Mouse (Mus musculus) liver, embryonic 16.5 days (tissue): Measurements from ENCODE around the gene Atp8a2. TPM values are rescaled to one million over a fixed set of nuclear protein-coding genes. Genes with fewer than 3 reads are reported as not detected.

ENCODE experiments used
- ATAC-seq: fragments of 200-750 bp; cut with Nextera tagmentation; 2 replicates; pipeline ENCODE4 v1.8.0; 2017; ENCODE audit warnings: low read depth, mild to moderate bottlenecking, moderate number of reproducible peaks, moderate library complexity
- H3K27ac ChIP-seq: fragments of 300-500 bp; sonication (generic); 2 replicates; pipeline ENCODE4 v1.5.1; 2014; ENCODE audit warnings: mild to moderate bottlenecking, low read length
- H3K27me3 ChIP-seq: fragments of 300-500 bp; sonication (generic); 2 replicates; pipeline ENCODE4 v1.6.1; 2014; ENCODE audit warnings: low read depth, low read length, mixed read lengths; ENCODE audit not compliant: control insufficient read depth, insufficient read depth
- H3K36me3 ChIP-seq: fragments of 300-500 bp; sonication (generic); 2 replicates; pipeline ENCODE4 v1.6.1; 2014; ENCODE audit warnings: mild to moderate bottlenecking; ENCODE audit not compliant: control insufficient read depth, insufficient read depth
- H3K4me1 ChIP-seq: fragments of 300-500 bp; sonication (generic); 2 replicates; pipeline ENCODE4 v1.6.1; 2014; ENCODE audit warnings: low read depth, low read length, mixed read lengths; ENCODE audit not compliant: control insufficient read depth
- H3K4me2 ChIP-seq: fragments of 300-500 bp; sonication (generic); 2 replicates; pipeline ENCODE4 v1.6.1; 2014; ENCODE audit warnings: low read depth, low read length, mixed read lengths
- H3K4me3 ChIP-seq: fragments of 300-500 bp; sonication (generic); 2 replicates; pipeline ENCODE4 v1.5.1; 2014; ENCODE audit warnings: low read depth, mild to moderate bottlenecking, low read length
- H3K9ac ChIP-seq: fragments of 300-500 bp; sonication (generic); 2 replicates; pipeline ENCODE4 v1.6.1; 2014; ENCODE audit warnings: low read depth, low read length
- H3K9me3 ChIP-seq: fragments of 300-500 bp; sonication (generic); replicated peaks from 2 replicates; pipeline ENCODE4 v1.6.1; 2016; ENCODE audit warnings: low read length; ENCODE audit not compliant: control insufficient read depth
- WGBS: fragments of 180-500 bp; shearing (Covaris S2); extraction: QIAGEN DNeasy Blood & Tissue Kit; methylation state at CpG from one replicate; pipeline ENCODE4 v1.1.7; 2014; ENCODE audit not compliant: insufficient replicate concordance; 5-methylcytosine and 5-hydroxymethylcytosine counted together
- polyA plus RNA-seq: library from polyadenylated mRNA; unstranded; fragments of >200 nt; fragmentation: Nextera tagmentation; extraction: Ambion mirVana; gene quantifications from 2 replicates; pipeline ENCODE4 v1.2.1, GENCODE M21; 2015

The Atp8a2 gene
- polyA plus RNA-seq, 1 experiment from 2014 or later: 5.3 TPM

- no peaks in the 10 kb centered on the region for H3K36me3 ChIP-seq
- H3K9ac ChIP-seq: no peak overlapping the region
- H3K4me2 ChIP-seq: no peak overlapping the region
- no peaks in the 10 kb centered on the region for H3K4me1 ChIP-seq
- H3K27ac ChIP-seq: no peak overlapping the region
- no peaks in the 10 kb centered on the region for H3K27me3 ChIP-seq
- WGBS: 67% methylated on average over 3 of the region's 3 CpGs
- no peak overlapping the region for H3K4me3 ChIP-seq
- no peak for ATAC-seq
- H3K9me3 ChIP-seq: no peaks in the 10 kb centered on the region
Measured at GRCm38 (mm10) chr14:59799511-59799910, 397.5 kb downstream of the Atp8a2 start.

DNA sequence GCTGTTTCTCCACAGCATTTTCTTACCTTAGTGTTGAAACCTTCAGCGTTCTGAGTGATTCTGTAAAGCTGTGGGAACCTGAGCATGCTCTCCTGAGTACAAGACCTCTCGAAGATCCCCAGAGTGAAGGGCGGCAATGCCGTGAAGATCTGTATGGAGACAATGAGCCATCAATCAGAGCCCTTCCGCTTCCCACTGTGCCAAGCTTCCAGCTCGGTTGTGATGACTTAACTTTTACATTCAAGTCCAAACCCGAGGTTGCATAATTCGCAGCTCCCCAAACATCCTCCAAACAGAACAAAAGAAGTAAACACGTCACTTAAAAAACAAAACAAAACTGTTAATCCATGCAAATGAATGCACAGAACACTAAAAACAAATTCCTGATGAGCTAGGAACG lies 403.1 kb downstream of the Atp8a2 start:
- no peaks in the 10 kb centered on the region for H3K9me3 ChIP-seq
- no peak overlapping the region for H3K4me3 ChIP-seq
- no peaks in the 10 kb centered on the region for H3K4me1 ChIP-seq
- no peaks in the 10 kb centered on the region for H3K27me3 ChIP-seq
- no peak overlapping the region for H3K4me2 ChIP-seq
- H3K36me3 ChIP-seq: peaks cover 2% of the 10 kb centered on the region; the same call in 1 of the 2 replicates
- WGBS: 63% methylated on average over 10 of the region's 10 CpGs
- H3K9ac ChIP-seq: no peak overlapping the region
- ATAC-seq: no peak
- no peak overlapping the region for H3K27ac ChIP-seq

DNA sequence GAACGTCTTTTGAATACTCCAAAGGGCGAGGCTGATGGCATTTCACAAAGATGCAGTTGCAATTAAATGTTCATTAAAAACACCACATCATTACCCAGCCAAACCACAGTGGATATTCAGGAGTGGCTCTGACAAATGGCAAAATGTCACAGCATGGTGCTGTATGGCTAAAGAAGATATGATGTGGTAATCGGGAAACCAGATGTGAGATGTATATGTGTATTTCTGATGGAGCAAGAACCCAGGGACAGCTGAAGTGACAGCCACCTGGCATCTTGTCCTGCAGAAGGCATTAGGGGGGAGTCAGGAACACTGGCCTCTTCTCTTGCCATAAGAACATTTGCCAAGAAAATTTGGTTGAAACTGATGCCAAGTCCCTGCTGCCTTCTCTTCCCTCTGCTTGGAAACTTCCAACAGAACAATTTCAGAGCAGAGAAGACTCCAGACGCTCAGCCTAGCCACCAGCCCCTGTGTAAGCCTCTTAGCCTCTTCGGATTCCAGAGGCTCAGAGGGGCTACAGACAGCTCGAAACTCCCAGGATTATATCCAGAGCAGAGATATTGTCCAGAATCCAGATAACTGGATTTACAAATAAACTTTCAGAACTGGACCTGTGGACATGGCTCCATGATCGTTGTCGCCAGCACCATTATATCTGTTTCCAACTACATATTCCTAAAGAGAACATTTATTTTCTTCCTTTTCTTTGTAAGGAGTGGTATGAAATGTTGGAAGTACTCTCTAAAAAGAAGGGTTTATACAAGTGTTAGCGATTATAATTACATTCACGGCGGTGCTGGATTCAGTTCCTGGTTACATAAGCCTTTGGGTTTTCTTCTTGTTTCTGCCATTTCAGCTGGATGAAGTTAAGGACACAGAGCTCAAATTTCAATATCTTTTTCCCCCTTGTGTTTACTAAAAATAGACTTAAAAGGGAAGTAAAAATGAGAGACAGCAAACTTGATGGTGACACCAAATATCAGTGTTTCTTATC lies 413.3 kb downstream of the Atp8a2 start:
- ATAC-seq: no peak
- no peaks in the 10 kb centered on the region; the same call in 1 of the 2 replicates for H3K9me3 ChIP-seq
- no peak overlapping the region for H3K4me2 ChIP-seq
- H3K36me3 ChIP-seq: no peaks in the 10 kb centered on the region
- H3K27me3 ChIP-seq: no peaks in the 10 kb centered on the region
- no peak overlapping the region for H3K9ac ChIP-seq
- H3K27ac ChIP-seq: no peak overlapping the region
- WGBS: 66% methylated on average over 11 of the region's 11 CpGs
- no peak overlapping the region for H3K4me3 ChIP-seq
- no peaks in the 10 kb centered on the region for H3K4me1 ChIP-seq

GRCm38 (mm10) chr14:59780391-59780790 lies 416.6 kb downstream of the Atp8a2 start:
- no peaks in the 10 kb centered on the region for H3K4me1 ChIP-seq
- no peak overlapping the region for H3K4me2 ChIP-seq
- no peak overlapping the region for H3K4me3 ChIP-seq
- no peaks in the 10 kb centered on the region; the same call in 1 of the 2 replicates for H3K9me3 ChIP-seq
- no peak overlapping the region for H3K27ac ChIP-seq
- H3K27me3 ChIP-seq: no peaks in the 10 kb centered on the region
- no peak overlapping the region for H3K9ac ChIP-seq
- no peak for ATAC-seq
- 80% methylated on average over 9 of the region's 9 CpGs for WGBS
- no peaks in the 10 kb centered on the region for H3K36me3 ChIP-seq

DNA sequence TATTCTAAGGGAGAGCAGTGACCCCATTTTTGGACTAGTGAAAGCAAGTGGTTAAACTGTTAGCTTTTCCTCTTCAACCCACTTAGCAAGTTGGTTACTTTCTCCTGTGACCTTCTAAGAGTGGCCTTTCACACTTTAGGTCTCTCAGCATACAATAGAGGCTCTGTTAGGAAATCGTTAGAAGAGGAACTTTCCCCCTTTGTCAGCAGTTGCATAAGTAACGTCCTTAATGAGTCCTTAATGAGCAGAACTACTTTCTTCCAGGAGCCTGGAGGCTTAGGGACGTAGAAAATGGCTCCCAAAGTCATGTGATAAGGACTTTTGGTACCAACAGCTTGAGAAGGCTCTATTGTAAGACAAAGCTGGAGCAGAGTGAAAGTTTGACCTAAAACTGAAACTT lies 434.8 kb downstream of the Atp8a2 start:
- Histone ChIP-seq H3K4me3 (no peak overlapping the region), H3K9ac (no peak overlapping the region), H3K27me3 (no peaks in the 10 kb centered on the region), H3K9me3 (no peaks in the 10 kb centered on the region), H3K36me3 (no peaks in the 10 kb centered on the region), H3K27ac (no peak overlapping the region), H3K4me1 (no peaks in the 10 kb centered on the region), H3K4me2 (no peak overlapping the region)
- no peak for ATAC-seq
- 22% methylated on average over 3 of the region's 3 CpGs for WGBS

DNA sequence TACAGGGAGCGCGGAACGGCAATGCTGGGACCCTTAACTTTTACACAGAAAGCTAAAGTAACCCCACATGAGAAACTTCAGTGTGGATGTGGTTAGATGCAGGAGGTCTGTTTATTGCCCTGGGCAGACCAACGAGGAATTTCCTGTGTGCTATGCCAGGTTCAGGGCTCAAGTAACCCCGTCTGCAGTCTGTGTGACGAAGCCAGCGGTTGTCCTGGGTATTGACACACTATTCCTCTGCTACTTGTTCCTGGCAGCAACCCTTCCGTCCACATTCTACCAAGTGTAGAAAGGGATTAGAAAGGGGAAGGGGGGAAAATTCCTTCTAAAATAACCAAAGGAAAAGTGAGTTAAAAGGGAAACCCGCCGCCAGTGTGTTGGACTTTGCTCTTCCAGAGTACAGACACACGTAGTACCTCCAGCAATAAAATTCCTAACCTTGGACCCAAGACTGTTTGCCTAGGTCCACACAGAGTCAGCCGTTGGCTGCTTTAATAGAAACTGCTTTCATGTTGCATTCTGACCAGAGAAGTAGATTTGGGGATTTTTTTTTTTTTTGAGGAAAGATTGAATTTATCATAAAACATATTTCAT lies 437.0 kb downstream of the Atp8a2 start:
- H3K27ac ChIP-seq: no peak overlapping the region
- no peak overlapping the region for H3K9ac ChIP-seq
- 0 out of 2 replicates have a peak overlapping the region, but pooled peaks have one; percentile 1 for H3K4me2 ChIP-seq
- no peaks in the 10 kb centered on the region for H3K4me1 ChIP-seq
- H3K36me3 ChIP-seq: no peaks in the 10 kb centered on the region
- ATAC-seq: no peak
- H3K9me3 ChIP-seq: no peaks in the 10 kb centered on the region
- H3K4me3 ChIP-seq: no peak overlapping the region
- 55% methylated on average over 12 of the region's 12 CpGs for WGBS
- H3K27me3 ChIP-seq: no peaks in the 10 kb centered on the region

- Histone ChIP-seq H3K27ac (no peak overlapping the region), H3K4me3 (no peak overlapping the region), H3K9me3 (no peaks in the 10 kb centered on the region), H3K36me3 (no peaks in the 10 kb centered on the region), H3K27me3 (no peaks in the 10 kb centered on the region), H3K4me2 (no peak overlapping the region), H3K9ac (no peak overlapping the region), H3K4me1 (no peaks in the 10 kb centered on the region)
- no peak for ATAC-seq
- 67% methylated on average over 15 of the region's 15 CpGs for WGBS
Measured at GRCm38 (mm10) chr14:59759196-59759839, 437.7 kb downstream of the Atp8a2 start.

DNA sequence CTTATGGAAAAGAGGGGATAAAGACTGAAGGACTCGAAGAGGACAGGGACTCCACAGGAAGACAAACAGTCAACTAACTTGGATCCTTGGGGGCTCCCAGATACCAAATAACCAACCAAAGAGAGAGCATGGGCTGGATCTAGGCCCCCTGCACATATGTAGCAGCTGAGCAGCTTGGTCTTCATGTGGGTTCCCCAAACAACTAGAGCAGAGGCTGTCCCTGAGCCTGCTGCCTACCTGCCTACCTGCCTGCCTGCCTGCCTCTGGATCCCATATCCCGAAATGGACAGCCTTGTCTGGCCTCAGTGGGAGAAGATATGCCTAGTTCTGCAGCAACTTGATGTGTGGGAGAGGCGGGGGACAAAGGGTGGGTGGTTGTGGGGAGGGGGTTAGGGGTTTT lies 444.6 kb downstream of the Atp8a2 start:
- H3K9ac ChIP-seq: no peak overlapping the region
- no peaks in the 10 kb centered on the region for H3K27me3 ChIP-seq
- H3K9me3 ChIP-seq: no peaks in the 10 kb centered on the region
- 41% methylated on average over 3 of the region's 3 CpGs for WGBS
- no peak overlapping the region for H3K4me2 ChIP-seq
- no peaks in the 10 kb centered on the region for H3K36me3 ChIP-seq
- H3K4me3 ChIP-seq: no peak overlapping the region
- no peak overlapping the region for H3K27ac ChIP-seq
- no peak for ATAC-seq
- no peaks in the 10 kb centered on the region for H3K4me1 ChIP-seq
